Mouse (Mus musculus): ENCODE measurements around the gene Slc25a41. TPM values are rescaled to one million over a fixed set of nuclear protein-coding genes. Genes with fewer than 3 reads are reported as not detected.

Slc25a41 gene
- polyA plus RNA-seq, 2 experiments from 2014 or later: not detected

DNA sequence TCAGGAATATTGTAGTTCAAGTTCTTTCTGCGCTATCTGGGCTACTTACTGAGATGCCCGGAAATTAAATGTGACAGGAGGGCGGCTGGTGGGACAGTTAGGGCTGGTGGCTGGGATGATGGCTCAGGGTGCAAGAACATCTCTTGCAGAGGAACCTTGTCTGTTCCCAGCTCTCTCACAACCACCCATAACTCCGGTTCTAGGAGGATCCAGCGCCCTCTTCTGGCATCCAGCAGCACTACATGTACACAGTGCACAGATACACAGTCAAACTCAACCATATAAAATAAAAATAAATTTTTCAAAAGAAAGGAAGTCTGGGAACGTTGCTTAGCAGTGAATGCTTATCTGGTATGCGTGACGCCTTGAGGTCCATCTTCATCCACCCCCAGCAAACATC, 2.5 kb downstream of the Slc25a41 start:
- no peak for ATAC-seq

DNA sequence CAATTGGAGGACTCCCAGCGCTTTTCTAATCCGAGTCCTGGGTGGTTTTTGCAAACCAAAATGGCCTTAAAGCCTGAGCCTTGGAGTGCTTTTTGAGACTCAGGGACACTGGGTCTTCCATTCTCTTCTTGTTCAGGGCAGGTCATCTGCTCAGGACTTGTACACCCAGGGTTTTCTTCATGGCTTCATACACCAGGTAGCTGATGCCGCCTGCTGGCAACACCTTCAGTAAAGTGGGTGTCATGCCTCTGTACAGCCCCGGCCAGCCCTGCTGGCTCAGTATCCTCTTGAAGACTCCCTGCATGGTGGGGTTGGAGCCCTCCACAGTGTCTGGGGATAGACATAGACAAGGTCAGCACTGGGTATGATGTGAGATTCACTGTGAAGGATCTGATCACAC, 8.6 kb downstream of the Slc25a41 start:
- ATAC-seq: no peak

GRCm38 (mm10) chr17:57031661-57032420, 9.6 kb downstream of the Slc25a41 start:
- ATAC-seq: peak; percentile 85

DNA sequence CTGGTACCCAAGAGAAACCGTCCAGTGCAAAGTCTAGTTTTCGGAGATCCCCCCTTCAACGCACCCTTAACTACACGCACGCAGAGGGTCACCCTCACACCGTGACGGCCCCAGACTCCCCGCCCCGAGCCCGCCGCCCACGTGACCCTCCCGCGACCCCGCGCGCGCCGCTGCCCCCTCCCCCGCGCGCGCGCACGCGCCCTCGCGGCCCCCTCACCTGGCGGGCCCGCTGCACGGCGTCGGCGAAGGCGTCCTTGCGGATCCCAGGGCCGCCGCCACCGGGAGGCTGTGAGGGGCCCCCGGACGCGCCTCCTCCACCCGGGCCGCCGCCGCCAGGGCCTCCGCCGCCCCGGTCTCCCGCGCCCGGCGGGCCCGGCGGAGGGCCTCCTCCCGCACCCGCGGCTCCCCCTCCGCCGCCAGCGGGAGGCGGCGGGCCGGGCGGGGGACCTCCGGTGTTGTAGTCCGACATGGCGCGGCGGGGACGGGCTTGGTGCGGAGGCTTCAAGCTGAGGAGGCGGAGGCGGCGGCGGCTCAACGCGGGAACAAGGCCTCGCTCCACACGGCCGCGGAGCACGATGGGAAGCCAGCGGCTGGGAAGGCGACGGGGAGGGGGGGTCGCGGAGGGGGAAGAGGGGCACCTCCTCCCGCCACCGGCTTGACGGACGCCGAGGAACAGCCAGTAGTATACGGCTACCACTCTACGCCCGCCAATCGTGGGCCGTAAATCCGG, 10.4 kb downstream of the Slc25a41 start, which contains the start of gene Khsrp:
Gene Khsrp, minus strand, starts transcription at position 592 of the 730 bp plus-strand sequence.
- no peak for ATAC-seq

DNA sequence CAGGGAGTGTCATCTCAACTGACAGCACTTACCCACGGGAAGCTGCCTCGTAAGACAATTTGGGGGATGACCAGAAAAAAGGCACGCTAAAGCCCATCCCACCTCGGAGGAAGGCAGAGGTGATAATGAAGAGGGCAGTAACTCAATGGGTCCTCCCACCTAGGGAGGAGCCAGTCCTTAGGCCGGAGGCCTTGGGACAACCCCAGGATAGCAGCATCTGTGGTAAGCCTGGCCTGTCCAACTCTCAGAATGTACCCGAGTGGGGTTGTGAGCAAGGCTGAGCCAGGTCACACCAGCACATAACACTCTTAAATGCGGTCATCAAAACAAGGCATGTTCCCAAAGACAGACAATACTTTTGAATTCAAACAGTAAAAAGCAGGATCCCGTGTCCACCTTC, 11.8 kb downstream of the Slc25a41 start:
- no peak for ATAC-seq

DNA sequence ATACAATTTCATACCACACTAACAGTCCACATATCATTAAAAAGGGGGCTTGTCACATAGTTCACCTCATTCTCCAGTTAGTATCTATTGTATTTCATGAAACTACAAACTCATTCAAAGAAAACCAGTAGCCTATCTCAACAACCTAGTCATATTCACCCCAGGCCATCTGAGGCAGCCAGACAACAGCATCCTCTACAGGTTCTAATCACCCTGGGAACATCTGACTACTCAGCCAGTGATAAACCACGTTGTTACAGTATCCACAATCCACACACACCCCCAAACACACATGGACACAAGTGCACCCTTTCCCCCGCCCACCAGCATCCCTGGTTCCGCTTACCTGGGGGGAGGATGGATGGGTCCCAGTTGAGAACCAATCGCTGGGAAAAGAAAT, 14.0 kb downstream of the Slc25a41 start:
- ATAC-seq: no peak

DNA sequence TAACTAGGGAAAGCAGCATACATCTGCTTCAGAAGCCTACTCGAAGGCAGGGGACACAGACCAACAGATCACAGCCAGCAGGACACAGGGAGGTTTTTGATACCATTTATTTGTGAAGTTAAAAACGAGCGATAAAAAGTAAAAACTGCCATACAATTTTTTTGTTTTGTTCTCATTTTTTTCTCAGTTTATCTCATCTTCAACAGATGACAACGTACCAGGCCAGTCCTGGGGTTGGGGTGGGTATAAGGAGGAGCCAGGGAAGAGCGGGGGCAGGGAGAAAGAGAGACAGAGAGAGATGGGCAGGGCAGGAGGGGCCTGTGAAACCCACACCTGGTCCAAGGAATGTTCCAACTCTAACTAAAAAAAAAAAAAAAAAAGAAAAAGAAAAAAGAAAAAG, 20.5 kb downstream of the Slc25a41 start:
- no peak for ATAC-seq

GRCm38 (mm10) chr17:57019693-57020092, 21.8 kb downstream of the Slc25a41 start:
- no peak for ATAC-seq

DNA sequence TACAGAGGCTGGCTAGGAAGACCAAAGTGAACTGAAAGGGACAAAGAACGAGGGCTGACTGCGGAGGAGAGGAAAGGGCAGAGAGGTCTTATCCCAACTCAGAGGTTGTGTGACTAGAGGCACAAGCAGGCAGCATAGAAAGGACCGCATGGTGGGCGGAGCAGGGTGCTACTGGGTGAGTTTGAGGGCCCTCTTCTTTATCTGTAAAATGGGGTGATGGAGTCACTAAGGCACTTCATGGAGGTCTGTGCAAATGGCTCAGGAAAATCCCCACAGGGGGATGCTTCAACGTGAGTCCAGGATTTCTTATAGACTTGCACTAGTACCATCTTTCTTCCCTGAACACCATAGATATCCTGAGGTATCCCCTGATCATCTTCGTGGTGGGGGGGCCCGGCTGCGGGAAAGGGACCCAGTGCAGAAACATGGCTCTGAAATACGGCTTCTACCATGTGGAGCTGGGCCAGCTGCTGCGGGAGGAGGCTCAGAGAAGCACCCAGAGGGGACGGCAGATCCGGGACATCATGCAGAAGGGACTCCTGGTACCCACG, 29.1 kb downstream of the Slc25a41 start:
- ATAC-seq: no peak

GRCm38 (mm10) chr17:57011236-57012141, 30.0 kb downstream of the Slc25a41 start, which contains the start of the genes Gtf2f1 and Gm17949:
Gtf2f1 (minus strand) TSS chr17:57011288.
Gm17949 (plus strand) TSS chr17:57011469.
- ATAC-seq: peak; percentile 91

GRCm38 (mm10) chr17:57010911-57011235, 30.6 kb downstream of the Slc25a41 start:
- ATAC-seq: peak; percentile 45

- no peak for ATAC-seq
These were observed 34.1 kb downstream of the Slc25a41 start for GRCm38 (mm10) chr17:57007137-57007905.

DNA sequence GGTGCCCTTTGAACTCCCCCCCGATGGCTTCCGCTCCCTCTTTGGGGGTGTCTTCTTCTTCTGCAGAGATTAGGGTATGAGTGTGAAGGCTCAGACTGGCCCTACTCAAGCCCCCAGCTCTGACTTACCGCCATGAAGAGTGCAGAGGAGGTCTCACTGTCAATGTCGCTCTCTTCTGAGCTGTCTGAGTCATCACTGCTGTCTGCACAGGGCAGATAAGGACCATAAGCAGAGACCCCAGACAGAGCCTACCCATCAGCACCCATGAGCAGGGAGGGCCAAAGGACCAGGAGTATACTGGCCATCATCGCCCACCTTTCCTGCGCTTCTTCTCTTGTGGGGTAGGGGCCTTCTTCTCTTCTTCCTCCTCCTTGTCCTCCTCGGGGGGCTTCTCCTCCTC, 37.5 kb downstream of the Slc25a41 start:
- no peak for ATAC-seq

DNA sequence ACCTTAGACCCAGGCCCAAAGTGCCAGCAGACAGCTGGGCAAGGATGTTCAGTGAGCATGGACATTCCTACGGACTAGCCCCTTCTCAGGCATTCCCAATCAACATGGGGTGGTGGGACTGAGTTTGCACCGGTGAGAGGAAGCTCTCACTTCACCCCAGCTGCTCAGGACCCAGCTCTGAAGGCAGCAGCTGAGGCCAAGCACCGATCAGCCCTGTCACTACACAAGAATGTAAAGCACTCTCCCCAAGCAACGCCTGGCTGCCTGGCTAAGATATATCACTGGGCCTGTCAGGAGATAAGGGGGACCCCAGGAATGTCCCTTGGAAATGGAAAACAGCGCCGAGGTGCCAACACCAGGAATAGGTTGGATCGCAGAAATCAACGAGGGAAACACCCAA, 40.2 kb downstream of the Slc25a41 start:
- ATAC-seq: no peak

DNA sequence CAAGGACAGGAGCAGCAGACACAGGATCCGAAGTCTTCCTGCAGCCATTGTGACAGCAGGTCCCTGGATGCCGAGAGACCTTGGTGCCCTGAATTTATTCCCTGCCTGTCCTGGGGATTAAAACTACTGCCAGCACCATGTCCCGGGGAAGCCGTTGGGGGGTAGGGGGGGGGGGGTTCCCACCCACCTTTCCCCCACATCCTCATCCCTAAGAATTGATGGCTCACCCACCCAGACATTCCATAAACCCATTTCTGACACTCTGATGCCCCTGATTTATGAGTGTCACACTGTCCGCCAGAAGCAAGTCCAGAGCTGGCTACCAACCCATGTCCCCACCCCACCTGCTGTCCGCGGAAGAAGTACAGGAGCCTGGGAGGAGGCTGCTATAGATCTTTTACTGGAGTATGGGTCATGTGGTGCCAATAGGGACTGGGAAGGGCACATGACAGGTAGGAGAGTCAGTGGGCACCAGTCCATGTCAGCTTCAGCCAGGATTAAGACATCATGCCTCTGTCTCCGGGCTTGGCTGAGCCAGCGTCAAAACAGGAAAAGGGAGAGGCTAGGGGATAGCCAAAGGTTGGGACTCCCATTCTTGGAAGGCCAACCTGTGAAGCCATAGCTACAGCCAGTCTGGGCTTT, 41.4 kb downstream of the Slc25a41 start, which contains the start of gene Pspn:
Gene Pspn, minus strand, starts transcription at position 51 of the 642 bp plus-strand sequence.
- no peak for ATAC-seq

DNA sequence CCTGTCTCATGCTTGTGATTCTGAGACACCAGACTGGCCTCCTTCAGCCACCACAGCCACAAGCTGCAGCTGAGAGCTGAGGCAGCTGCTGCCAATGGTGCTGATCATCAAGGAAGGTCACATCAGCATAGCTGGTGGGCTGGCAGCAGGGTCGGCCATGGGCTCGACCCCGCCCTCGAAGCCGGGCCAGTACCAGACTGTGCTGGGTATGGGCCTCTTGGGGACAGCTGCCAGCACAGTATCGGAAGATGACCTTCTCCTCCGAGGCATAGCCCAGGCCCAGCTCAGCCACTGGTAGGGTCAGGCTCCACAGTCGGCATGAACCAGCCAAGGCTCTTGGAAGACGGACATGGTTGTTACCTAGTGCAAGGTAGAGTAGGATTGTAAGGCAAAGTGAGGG, 42.0 kb downstream of the Slc25a41 start:
- ATAC-seq: no peak

GRCm38 (mm10) chr17:56997029-56997667, 44.3 kb downstream of the Slc25a41 start, which contains the start of gene Alkbh7:
Alkbh7 (plus strand) TSS chr17:56997339.
- ATAC-seq: peak; percentile 100

- ATAC-seq: no peak
These were observed 44.9 kb downstream of the Slc25a41 start for GRCm38 (mm10) chr17:56996506-56996905.

DNA sequence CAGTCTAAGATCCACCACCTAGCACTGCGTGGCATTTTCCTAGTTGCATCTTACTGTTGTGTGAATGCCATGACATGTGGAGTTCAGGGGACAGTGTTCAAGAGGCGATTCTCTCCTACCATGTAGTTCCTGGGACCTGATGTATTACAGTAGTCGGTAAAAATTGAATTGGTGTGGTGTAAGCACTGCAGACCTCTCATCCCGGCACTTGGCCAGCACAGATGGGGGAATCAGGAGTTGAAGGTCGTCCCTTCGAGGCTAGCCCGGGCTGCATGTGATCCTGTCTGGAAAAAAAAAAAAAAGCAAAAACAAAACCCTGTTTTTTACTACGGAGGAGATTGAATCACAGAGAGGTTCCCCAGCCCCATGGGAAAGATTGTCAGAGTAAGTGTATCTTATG, 46.4 kb downstream of the Slc25a41 start:
- no peak for ATAC-seq

DNA sequence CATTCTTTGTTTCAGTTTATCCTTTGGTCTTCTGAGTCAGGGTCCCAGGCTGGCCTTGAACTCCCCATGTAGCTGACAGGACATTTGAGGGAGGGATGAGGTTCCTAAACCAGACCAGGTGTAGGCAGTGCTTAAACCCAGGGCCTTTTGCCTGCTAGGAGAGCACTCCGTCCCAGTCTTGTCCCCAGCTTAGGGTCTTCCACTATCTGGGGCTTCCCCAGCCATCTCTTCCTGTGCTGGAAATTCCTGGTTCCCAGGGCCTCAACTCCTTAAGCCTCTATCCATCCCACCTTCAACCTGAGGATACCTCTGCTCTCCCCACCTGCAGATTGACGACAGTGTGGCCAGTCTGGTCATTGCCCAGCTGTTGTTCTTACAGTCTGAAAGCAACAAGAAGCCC, 50.5 kb downstream of the Slc25a41 start:
- ATAC-seq: no peak

All from CD4-positive, CD25-positive, alpha-beta regulatory T cell, adult 4 months (primary cell).